Mouse (Mus musculus): ENCODE measurements around the gene Slc12a4. TPM values are rescaled to one million over a fixed set of nuclear protein-coding genes. Genes with fewer than 3 reads are reported as not detected.

Gene Slc12a4
- polyA plus RNA-seq, 1 experiment from 2014 or later = 9.4 TPM

GRCm38 (mm10) chr8:105937496-105938305 lies 28.2 kb downstream of the Slc12a4 start:
- DNase-seq (ENCODE audit: low spot score) (peak; percentile 39), ATAC-seq (ENCODE audit: low FRiP score) (peak; percentile 21; the same call in 1 of the 2 replicates)
- peaks cover 18% of the 10 kb centered on the region for H3K4me1 ChIP-seq (replicated peaks; ENCODE audit: control insufficient read depth, insufficient read depth, low read length)
- H3K9me3 ChIP-seq (ENCODE audit: control insufficient read depth, low read length) = no peaks in the 10 kb centered on the region
- H3K27me3 ChIP-seq (ENCODE audit: control insufficient read depth, insufficient read depth, low read length) = no peaks in the 10 kb centered on the region
- peak overlapping the region; percentile 96 for H3K27ac ChIP-seq
- peak overlapping the region; percentile 68 for H3K4me3 ChIP-seq (replicated peaks; ENCODE audit: low read length)
- WGBS = 2% methylated on average over 33 of the region's 33 CpGs
- H3K4me2 ChIP-seq (replicated peaks) = peak overlapping the region; percentile 68
- H3K36me3 ChIP-seq (replicated peaks; ENCODE audit: control insufficient read depth, insufficient read depth) = no peaks in the 10 kb centered on the region
- peak overlapping the region; percentile 92 for H3K9ac ChIP-seq

GRCm38 (mm10) chr8:105936866-105937475 lies 28.9 kb downstream of the Slc12a4 start:
- peak overlapping the region; percentile 68 for H3K4me2 ChIP-seq (replicated peaks)
- H3K9me3 ChIP-seq (ENCODE audit: control insufficient read depth, low read length) = no peaks in the 10 kb centered on the region
- H3K4me3 ChIP-seq (replicated peaks; ENCODE audit: low read length) = peak overlapping the region; percentile 68
- H3K27ac ChIP-seq = peak overlapping the region; percentile 96
- H3K27me3 ChIP-seq (ENCODE audit: control insufficient read depth, insufficient read depth, low read length) = no peaks in the 10 kb centered on the region
- peak; percentile 85 for DNase-seq (ENCODE audit: low spot score)
- peaks cover 18% of the 10 kb centered on the region for H3K4me1 ChIP-seq (replicated peaks; ENCODE audit: control insufficient read depth, insufficient read depth, low read length)
- peak; percentile 92 for ATAC-seq (ENCODE audit: low FRiP score)
- WGBS = under 1% methylated on average over 30 of the region's 30 CpGs
- H3K9ac ChIP-seq = peak overlapping the region; percentile 92
- no peaks in the 10 kb centered on the region for H3K36me3 ChIP-seq (replicated peaks; ENCODE audit: control insufficient read depth, insufficient read depth)

DNA sequence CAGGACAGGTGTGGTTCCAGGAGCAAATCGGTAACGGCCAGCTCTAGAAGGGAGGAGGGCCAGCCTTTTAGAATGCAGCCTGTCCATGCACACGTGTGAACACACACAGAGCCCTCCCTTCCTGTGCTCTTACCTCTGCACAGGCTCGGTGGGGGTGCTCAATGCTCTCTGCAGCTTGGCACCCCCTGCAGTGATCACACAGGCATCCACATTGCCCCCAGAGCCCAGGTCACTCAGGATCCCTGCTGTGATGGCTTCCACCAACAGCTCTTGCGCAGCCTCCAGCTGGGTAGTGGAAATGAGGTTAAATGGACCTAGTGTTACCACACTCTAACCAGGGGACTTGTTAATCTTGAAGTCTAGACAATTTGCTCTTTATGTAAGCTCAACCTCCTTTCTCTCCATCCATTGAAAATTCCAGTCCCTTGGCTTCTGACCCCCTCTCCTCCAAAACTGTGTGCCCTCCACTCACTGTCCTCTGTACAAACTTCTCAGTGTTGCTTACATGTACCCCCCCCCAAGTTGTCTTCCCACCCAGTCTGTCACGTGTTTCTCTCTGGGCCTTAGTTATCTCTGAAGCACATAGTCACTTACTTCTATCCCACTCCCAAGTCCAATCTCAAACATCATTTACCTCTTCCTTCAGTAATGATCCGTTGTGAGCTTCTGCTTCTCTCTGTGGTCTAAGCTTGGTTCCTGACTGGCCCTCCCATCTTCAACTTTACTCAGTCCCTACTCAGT lies 29.9 kb downstream of the Slc12a4 start:
- ATAC-seq (ENCODE audit: low FRiP score) = no peak
- DNase-seq (ENCODE audit: low spot score) = no peak
- Histone ChIP-seq H3K4me1 (replicated peaks; ENCODE audit: control insufficient read depth, insufficient read depth, low read length) (peaks cover 18% of the 10 kb centered on the region), H3K36me3 (replicated peaks; ENCODE audit: control insufficient read depth, insufficient read depth) (0 out of 2 replicates have a peak, but pooled peaks cover 3% of the 10 kb centered on the region), H3K27ac (peak overlapping the region; percentile 96), H3K27me3 (ENCODE audit: control insufficient read depth, insufficient read depth, low read length) (no peaks in the 10 kb centered on the region), H3K9me3 (ENCODE audit: control insufficient read depth, low read length) (no peaks in the 10 kb centered on the region), H3K4me3 (replicated peaks; ENCODE audit: low read length) (peak overlapping the region; percentile 68), H3K4me2 (replicated peaks) (peak overlapping the region; percentile 68), H3K9ac (peak overlapping the region; percentile 92)
- 34% methylated on average over 7 of the region's 7 CpGs for WGBS

GRCm38 (mm10) chr8:105935105-105935504 lies 30.8 kb downstream of the Slc12a4 start:
- no peak overlapping the region for H3K4me3 ChIP-seq (replicated peaks; ENCODE audit: low read length)
- no peak overlapping the region for H3K4me2 ChIP-seq (replicated peaks)
- no peaks in the 10 kb centered on the region for H3K27me3 ChIP-seq (ENCODE audit: control insufficient read depth, insufficient read depth, low read length)
- no peak overlapping the region for H3K9ac ChIP-seq
- 0 out of 2 replicates have a peak, but pooled peaks cover 3% of the 10 kb centered on the region for H3K36me3 ChIP-seq (replicated peaks; ENCODE audit: control insufficient read depth, insufficient read depth)
- no peak overlapping the region for H3K27ac ChIP-seq
- ATAC-seq (ENCODE audit: low FRiP score) (no peak), DNase-seq (ENCODE audit: low spot score) (no peak)
- H3K4me1 ChIP-seq (replicated peaks; ENCODE audit: control insufficient read depth, insufficient read depth, low read length) = peaks cover 18% of the 10 kb centered on the region
- H3K9me3 ChIP-seq (ENCODE audit: control insufficient read depth, low read length) = no peaks in the 10 kb centered on the region
- 89% methylated on average over 6 of the region's 6 CpGs for WGBS

DNA sequence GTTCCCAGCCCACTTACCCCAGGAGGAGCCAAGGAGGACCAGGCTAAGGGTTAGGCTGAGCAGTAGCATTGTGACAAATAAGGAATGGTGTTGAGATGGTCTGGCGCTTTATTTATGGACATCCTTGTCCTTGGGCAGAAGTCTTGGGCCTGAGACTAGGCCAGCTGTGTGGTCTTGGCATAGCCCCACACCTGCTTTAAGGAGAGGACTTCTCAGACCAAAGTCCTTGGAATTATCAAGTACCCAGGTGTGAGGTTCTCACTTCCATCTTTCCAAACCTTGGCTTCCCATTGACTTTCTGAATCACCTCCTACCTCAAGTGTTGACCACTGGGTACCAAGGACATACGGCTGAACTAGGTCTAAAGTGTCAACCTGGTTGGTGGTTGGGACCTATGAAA lies 32.1 kb downstream of the Slc12a4 start, which contains the start of gene Ctrl:
TSS of gene Ctrl (minus strand) at position 101 of the 400 bp plus-strand sequence.
- Histone ChIP-seq H3K4me1 (replicated peaks; ENCODE audit: control insufficient read depth, insufficient read depth, low read length) (peaks cover 18% of the 10 kb centered on the region), H3K36me3 (replicated peaks; ENCODE audit: control insufficient read depth, insufficient read depth) (peaks cover 6% of the 10 kb centered on the region; the same call in 1 of the 2 replicates), H3K27me3 (ENCODE audit: control insufficient read depth, insufficient read depth, low read length) (no peaks in the 10 kb centered on the region), H3K9ac (no peak within 1 kb of the TSS), H3K4me2 (replicated peaks) (no peak within 1 kb of the TSS), H3K4me3 (replicated peaks; ENCODE audit: low read length) (no peak within 1 kb of the TSS), H3K9me3 (ENCODE audit: control insufficient read depth, low read length) (no peaks in the 10 kb centered on the region), H3K27ac (no peak within 1 kb of the TSS)
- ATAC-seq (ENCODE audit: low FRiP score) (no peak), DNase-seq (ENCODE audit: low spot score) (no peak)
- WGBS = 94% methylated on average over 2 of the region's 2 CpGs

GRCm38 (mm10) chr8:105932525-105932924 lies 33.4 kb downstream of the Slc12a4 start:
- H3K4me1 ChIP-seq (replicated peaks; ENCODE audit: control insufficient read depth, insufficient read depth, low read length) = peaks cover 10% of the 10 kb centered on the region; the same call in 1 of the 2 replicates
- H3K36me3 ChIP-seq (replicated peaks; ENCODE audit: control insufficient read depth, insufficient read depth) = peaks cover 6% of the 10 kb centered on the region; the same call in 1 of the 2 replicates
- H3K27ac ChIP-seq = no peak overlapping the region
- no peak overlapping the region for H3K4me2 ChIP-seq (replicated peaks)
- H3K9me3 ChIP-seq (ENCODE audit: control insufficient read depth, low read length) = no peaks in the 10 kb centered on the region
- no peak overlapping the region for H3K4me3 ChIP-seq (replicated peaks; ENCODE audit: low read length)
- 90% methylated on average over 11 of the region's 11 CpGs for WGBS
- ATAC-seq (ENCODE audit: low FRiP score) = no peak
- no peaks in the 10 kb centered on the region for H3K27me3 ChIP-seq (ENCODE audit: control insufficient read depth, insufficient read depth, low read length)
- no peak for DNase-seq (ENCODE audit: low spot score)
- H3K9ac ChIP-seq = no peak overlapping the region

- WGBS = 95% methylated on average over 3 of the region's 3 CpGs
- no peak overlapping the region for H3K27ac ChIP-seq
Observed at GRCm38 (mm10) chr8:105931271-105931670, 34.6 kb downstream of the Slc12a4 start.

DNA sequence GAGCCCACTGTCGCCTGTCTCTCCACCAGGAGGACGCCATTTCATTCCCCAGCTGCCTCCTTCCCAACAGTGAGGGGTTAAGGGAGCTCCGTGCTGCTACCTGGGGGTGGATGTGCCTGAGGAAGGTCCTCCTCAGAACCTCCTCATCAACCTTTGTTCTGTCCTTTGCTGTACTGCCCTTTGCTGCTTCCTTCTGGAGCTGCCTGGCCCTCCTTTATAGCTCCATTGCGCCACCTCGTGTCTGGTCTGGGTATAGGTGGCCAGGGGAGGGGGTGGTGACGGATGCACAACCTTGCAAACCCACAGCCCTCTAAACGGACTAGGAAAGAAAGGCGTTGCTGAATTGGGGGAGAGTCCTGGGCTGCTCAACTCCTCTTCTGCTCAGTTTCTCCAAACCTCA lies 35.3 kb downstream of the Slc12a4 start:
- WGBS = 12% methylated on average over 8 of the region's 8 CpGs
- Histone ChIP-seq H3K4me2 (replicated peaks) (no peak overlapping the region), H3K9me3 (ENCODE audit: control insufficient read depth, low read length) (no peaks in the 10 kb centered on the region), H3K9ac (peak overlapping the region; percentile 29), H3K4me3 (replicated peaks; ENCODE audit: low read length) (no peak overlapping the region), H3K4me1 (replicated peaks; ENCODE audit: control insufficient read depth, insufficient read depth, low read length) (no peaks in the 10 kb centered on the region), H3K36me3 (replicated peaks; ENCODE audit: control insufficient read depth, insufficient read depth) (peaks cover 6% of the 10 kb centered on the region; the same call in 1 of the 2 replicates), H3K27me3 (ENCODE audit: control insufficient read depth, insufficient read depth, low read length) (no peaks in the 10 kb centered on the region), H3K27ac (peak overlapping the region; percentile 79)
- DNase-seq (ENCODE audit: low spot score) = peak; percentile 86
- ATAC-seq (ENCODE audit: low FRiP score) = peak; percentile 75

More at GRCm38 (mm10) chr8:105931271-105931670, 34.6 kb downstream of the Slc12a4 start:
- Histone ChIP-seq H3K27me3 (ENCODE audit: control insufficient read depth, insufficient read depth, low read length) (no peaks in the 10 kb centered on the region), H3K4me2 (replicated peaks) (no peak overlapping the region), H3K9ac (no peak overlapping the region), H3K36me3 (replicated peaks; ENCODE audit: control insufficient read depth, insufficient read depth) (peaks cover 6% of the 10 kb centered on the region; the same call in 1 of the 2 replicates), H3K4me1 (replicated peaks; ENCODE audit: control insufficient read depth, insufficient read depth, low read length) (peaks cover 7% of the 10 kb centered on the region; the same call in 1 of the 2 replicates), H3K4me3 (replicated peaks; ENCODE audit: low read length) (no peak overlapping the region), H3K9me3 (ENCODE audit: control insufficient read depth, low read length) (no peaks in the 10 kb centered on the region)
- DNase-seq (ENCODE audit: low spot score) (no peak), ATAC-seq (ENCODE audit: low FRiP score) (no peak)

GRCm38 (mm10) chr8:105925123-105925522 lies 40.8 kb downstream of the Slc12a4 start:
- no peak overlapping the region for H3K4me3 ChIP-seq (replicated peaks; ENCODE audit: low read length)
- 74% methylated on average over 3 of the region's 3 CpGs for WGBS
- DNase-seq (ENCODE audit: low spot score) (no peak), ATAC-seq (ENCODE audit: low FRiP score) (no peak)
- H3K9me3 ChIP-seq (ENCODE audit: control insufficient read depth, low read length) = no peaks in the 10 kb centered on the region
- no peak overlapping the region for H3K9ac ChIP-seq
- no peak overlapping the region for H3K27ac ChIP-seq
- H3K36me3 ChIP-seq (replicated peaks; ENCODE audit: control insufficient read depth, insufficient read depth) = peaks cover 12% of the 10 kb centered on the region; the same call in 1 of the 2 replicates
- no peaks in the 10 kb centered on the region for H3K27me3 ChIP-seq (ENCODE audit: control insufficient read depth, insufficient read depth, low read length)
- H3K4me2 ChIP-seq (replicated peaks) = no peak overlapping the region
- no peaks in the 10 kb centered on the region for H3K4me1 ChIP-seq (replicated peaks; ENCODE audit: control insufficient read depth, insufficient read depth, low read length)

Measured in hindbrain, embryonic 14.5 days (tissue).